Mouse (Mus musculus) CH12F3 (cell line): ENCODE results near the gene Stab1.

Experiments used
- in situ Hi-C: fragments of 300-500 bp; cut with MboI; formaldehyde crosslinking; loops from 2 replicates; pipeline ENCODE4 v1.14.3; 2020; ENCODE audit warnings: low sequenced_read_pairs

Gene Stab1

GRCm38 (mm10) chr14:31168425-31168824 lies at the start of gene Stab1:
Stab1 (minus strand) TSS chr14:31168641.
- in situ Hi-C loops = no loop called here

GRCm38 (mm10) chr14:31217666-31218065 lies 49.2 kb upstream of the Stab1 start, which contains the start of gene Sema3g:
Sema3g (plus strand) TSS chr14:31217860.
- in situ Hi-C loops = no loop called here

DNA sequence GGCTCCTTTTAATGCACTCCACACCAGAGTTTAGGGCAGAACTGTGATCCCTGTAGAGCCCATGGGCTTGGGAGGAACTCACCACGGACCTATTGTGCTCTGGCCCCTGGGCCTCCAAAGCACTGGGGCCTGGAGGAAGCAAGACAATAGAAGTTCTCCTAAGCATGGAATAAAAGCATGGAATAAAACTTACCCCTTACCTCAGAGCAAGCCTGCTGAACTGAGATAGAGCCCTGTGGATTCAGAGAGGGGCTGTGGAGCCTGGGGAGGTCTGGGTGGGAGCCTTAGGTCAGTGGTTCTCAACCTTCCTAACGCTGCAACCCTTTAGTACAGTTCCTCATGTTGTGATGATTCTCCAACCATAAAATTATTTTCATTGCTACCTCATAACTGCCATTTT lies 48.4 kb upstream of the Stab1 start, which contains the start of gene Nisch:
Gene Nisch, minus strand, starts transcription at position 101 of the 400 bp plus-strand sequence.
- in situ Hi-C loops = no loop called here

DNA sequence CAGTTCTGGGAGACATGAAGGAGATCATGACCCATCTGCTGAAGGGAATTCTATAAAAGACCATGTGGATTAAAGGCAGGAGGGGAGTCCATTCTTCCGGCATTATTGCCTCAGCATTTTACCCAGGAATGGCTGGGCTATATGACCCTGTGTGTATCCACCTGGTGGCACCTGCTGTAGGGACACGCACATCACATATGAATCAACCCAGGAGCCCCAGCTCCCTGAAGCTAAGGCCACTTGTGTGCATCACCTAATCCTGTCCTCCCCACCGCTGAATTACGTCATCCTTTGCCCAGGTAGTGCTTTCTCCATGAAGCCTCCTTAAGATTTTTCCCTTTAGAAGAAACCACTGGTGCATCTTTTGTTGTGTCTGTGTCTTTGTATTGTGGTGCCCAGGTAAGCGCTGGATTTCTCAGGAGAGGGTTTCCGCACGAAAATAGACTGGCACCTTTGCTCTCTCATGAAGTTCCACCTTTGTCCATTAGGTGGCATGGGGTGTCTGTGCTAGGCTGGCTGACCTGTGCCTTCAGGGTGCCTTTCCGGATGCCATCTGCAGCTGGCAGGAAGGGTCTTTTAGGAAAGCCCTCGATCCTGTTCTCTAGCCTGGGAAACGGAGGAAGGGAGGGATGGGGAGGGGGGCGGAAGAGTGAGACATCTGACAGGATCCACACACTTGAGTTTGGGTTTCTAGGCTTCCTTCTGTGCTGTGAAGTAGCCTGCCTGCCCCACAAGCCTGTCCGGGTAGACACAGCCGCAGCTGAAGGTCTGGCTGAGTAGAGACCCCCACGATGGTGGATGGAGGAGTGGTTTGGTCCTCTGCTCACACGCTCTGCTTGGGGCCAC lies 46.9 kb upstream of the Stab1 start:
- in situ Hi-C loops = no loop called here

DNA sequence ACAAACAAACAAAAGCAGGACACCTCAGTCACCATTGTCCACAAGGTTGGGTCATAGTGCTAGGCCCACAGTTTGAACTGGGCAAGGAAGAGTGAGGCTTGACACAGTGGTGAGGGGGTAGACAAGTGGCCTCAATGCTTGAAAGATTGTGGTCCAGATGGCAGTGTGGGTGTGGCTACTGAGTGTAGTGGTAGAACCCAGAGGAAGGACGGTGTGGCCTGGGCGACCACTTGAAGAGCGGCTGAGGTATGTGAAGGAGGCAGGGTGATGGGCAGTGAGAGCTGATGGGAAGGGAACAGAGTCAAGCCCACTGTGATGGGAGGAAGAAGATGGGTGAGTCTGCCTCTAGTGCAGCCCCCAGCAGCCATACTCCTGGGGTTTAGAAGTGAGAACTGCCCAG lies 46.2 kb upstream of the Stab1 start:
- in situ Hi-C loops = no loop called here

DNA sequence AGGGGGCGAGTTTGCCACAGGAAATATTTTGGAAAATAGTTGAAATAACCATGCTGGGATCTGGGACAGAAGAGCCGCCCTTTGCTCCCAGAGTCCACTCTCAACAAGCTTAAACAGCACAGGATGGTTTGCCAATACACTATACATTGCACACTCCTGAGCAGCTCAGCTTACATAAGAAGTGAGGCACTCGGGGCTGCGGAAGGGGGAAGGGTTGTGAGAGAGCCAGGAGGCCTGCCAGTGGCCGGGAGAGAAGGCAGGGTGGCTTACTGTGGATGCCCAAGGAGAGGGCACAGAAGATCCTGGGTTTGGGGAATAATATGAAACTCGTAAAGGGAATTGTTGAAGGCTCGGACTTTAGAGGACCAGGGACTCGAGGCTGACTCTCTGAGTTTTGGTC lies 45.4 kb upstream of the Stab1 start:
- in situ Hi-C loops = no loop called here

DNA sequence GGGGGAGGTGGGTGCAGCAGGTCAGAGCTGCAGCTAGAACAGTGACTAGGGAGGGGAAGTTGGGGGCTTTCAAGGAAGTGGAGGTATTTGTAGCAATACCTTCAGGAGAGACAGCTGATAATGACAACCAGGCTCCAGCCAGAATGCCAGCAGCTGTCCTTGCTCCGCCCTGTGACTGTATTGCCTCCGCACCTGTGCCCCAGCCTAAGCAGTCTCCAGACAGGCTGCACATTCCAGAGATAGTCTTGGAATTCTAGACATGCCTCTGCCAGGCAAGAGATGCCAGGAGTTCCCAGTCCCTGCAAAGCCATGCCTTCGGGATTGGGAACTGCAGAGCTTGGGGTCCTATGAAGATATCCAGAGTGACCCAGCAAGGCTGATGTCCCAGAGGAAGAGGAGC lies 44.1 kb upstream of the Stab1 start:
- in situ Hi-C loops = no loop called here

DNA sequence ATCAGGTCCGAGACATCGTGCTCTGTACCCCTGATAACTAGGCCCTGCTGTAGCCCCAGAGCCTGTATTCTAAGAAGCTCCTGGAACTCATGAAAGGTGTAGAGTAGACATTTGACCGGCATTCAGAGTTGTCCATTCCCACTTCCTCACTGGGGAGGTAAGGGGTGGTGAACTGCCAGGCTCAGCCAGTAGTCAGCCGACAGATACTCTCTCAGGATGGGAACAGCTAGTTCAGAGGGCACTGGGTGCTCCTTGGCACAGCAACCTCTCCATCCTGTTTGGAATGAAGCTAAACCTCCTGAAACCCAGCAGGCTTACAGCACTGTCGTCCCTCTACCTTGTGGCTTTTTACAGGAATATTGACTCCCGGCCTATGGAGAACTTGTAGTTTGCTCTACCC lies 43.4 kb upstream of the Stab1 start:
- in situ Hi-C loops = no loop called here

DNA sequence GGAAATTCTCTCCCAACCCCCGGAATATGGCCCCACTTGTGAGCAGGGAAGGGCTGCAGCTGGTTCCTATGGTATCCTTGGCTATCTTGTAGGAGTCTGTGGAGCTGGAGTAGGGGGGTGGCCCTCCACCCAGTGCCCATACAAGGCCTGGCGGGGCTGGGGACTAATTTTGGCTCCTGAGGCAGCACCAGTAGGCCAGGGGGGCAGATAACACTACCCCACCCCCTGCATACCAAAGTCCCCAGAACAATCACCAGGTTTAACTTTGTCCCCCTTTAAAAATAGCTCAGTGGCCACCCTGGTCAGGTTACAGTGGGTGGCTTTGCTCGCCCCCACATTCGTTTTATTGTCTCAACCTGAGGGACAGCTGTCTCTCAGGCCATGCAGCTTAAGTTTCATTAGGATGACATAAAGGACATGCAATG lies 40.7 kb upstream of the Stab1 start:
- in situ Hi-C loops = no loop called here

- in situ Hi-C loops = no loop called here
Observed at GRCm38 (mm10) chr14:31208084-31208483, 39.6 kb upstream of the Stab1 start, which contains the start of gene Tnnc1. Tnnc1 (plus strand) TSS chr14:31208312.

GRCm38 (mm10) chr14:31207070-31207830 lies 38.8 kb upstream of the Stab1 start:
- in situ Hi-C loops = no loop called here

- in situ Hi-C loops = no loop called here
Observed at GRCm38 (mm10) chr14:31206472-31206981, 38.1 kb upstream of the Stab1 start.

GRCm38 (mm10) chr14:31205562-31206467 lies 37.4 kb upstream of the Stab1 start:
- in situ Hi-C loops = no loop called here

- in situ Hi-C loops = no loop called here
Observed at GRCm38 (mm10) chr14:31205244-31205561, 36.8 kb upstream of the Stab1 start.

DNA sequence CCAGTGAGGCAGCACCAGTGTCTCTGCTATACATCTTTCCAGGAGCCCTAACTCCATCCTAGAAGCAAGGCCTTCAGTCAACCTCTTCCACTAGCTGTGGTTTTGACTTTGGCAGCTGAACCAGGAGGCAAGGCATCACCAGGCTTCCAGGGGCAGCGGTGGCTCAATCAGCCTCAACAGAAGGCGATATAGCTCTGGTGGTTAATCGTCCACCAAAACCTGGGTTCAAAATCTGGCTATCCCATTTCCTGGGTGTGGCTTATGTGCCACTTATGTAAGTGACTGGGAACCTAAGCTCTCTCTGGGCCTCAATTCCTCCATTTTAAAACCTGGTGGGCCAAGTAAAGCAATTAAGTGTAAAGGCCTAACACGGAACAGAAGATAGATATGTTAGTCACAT lies 36.4 kb upstream of the Stab1 start:
- in situ Hi-C loops = no loop called here

- in situ Hi-C loops = no loop called here
Observed at GRCm38 (mm10) chr14:31200038-31200437, 31.6 kb upstream of the Stab1 start.

DNA sequence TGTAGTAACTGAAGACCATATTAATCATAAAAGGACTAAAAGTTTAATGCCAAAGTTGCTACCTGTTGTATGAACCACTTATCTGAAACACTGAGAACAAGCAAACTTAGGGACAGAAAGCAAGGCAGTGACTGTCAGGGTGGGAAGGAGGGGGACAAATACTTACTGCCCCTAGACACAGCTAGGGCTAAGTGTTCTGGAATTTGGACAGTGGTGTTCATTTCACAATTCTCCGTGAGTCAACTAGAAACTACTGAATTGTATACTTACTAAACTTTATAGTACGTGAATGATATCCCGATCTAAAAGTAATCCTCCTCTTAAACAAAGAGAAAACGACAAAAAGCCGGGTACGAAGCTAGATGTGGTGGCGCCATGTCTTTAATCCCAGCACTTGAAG lies 31.2 kb upstream of the Stab1 start:
- in situ Hi-C loops = no loop called here

GRCm38 (mm10) chr14:31197547-31198516 lies 29.4 kb upstream of the Stab1 start:
- in situ Hi-C loops = no loop called here

DNA sequence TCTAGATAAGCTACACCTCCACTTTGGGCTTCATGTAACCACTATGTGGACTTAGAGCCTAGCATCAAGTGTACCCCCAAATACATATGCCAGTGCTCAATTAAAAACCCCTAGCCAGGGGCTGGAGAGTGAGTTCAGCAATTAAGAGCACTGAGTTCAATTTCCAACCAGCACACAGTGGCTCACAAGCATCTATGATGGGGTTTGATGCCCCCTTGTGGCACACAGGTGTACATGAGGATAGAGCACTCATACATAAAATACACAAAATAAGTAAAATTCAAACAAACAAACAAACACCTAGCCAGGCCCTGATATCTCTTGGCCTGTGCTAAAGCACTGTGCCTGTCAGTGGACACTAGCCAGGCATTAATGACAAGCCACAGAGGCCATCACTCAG lies 27.5 kb upstream of the Stab1 start:
- in situ Hi-C loops = no loop called here

GRCm38 (mm10) chr14:31195521-31195920 lies 27.1 kb upstream of the Stab1 start:
- in situ Hi-C loops = no loop called here
